Mouse (Mus musculus) limb, embryonic 15.5 days (tissue): ENCODE measurements at regions not wholly inside any gene's neighbourhood (a gene's known extent, or its start where the extent isn't known, plus 50 kb on each side); places are given as distances from the start of the nearest gene placed in this dataset.
A peak's percentile ranks its signal among the peaks of the same experiment; 100 is the strongest.

ENCODE experiments used
- ATAC-seq: fragments of 200-750 bp; cut with Nextera tagmentation; 2 replicates; pipeline ENCODE4 v1.8.0; 2017; ENCODE audit warnings: low read depth, moderate TSS enrichment; ENCODE audit not compliant: insufficient number of reproducible peaks, low FRiP score, low TSS enrichment
- H3K27ac ChIP-seq: fragments of 300-500 bp; sonication (generic); 2 replicates; pipeline ENCODE4 v1.5.1; 2015; ENCODE audit warnings: moderate library complexity, mild to moderate bottlenecking, inconsistent platforms
- H3K27me3 ChIP-seq: fragments of 300-500 bp; sonication (generic); 2 replicates; pipeline ENCODE4 v1.6.1; 2015; ENCODE audit warnings: inconsistent platforms
- H3K36me3 ChIP-seq: fragments of 300-500 bp; sonication (generic); 2 replicates; pipeline ENCODE4 v1.6.1; 2015; ENCODE audit warnings: inconsistent platforms
- H3K4me1 ChIP-seq: fragments of 300-500 bp; sonication (generic); 2 replicates; pipeline ENCODE4 v1.6.1; 2015; ENCODE audit warnings: inconsistent platforms
- H3K4me2 ChIP-seq: fragments of 300-500 bp; sonication (generic); 2 replicates; pipeline ENCODE4 v1.6.1; 2015; ENCODE audit warnings: mild to moderate bottlenecking, inconsistent platforms
- H3K4me3 ChIP-seq: fragments of 300-500 bp; sonication (generic); 2 replicates; pipeline ENCODE4 v1.5.1; 2015; ENCODE audit warnings: mild to moderate bottlenecking, inconsistent platforms
- H3K9ac ChIP-seq: fragments of 300-500 bp; sonication (generic); 2 replicates; pipeline ENCODE4 v1.6.1; 2015; ENCODE audit warnings: inconsistent platforms
- H3K9me3 ChIP-seq: fragments of 300-500 bp; sonication (generic); 2 replicates; pipeline ENCODE4 v1.6.1; 2016; ENCODE audit warnings: inconsistent platforms
- WGBS: fragments of 180-500 bp; shearing (Covaris S2); methylation state at CpG from one replicate; pipeline ENCODE4 v1.1.7; 2015; 5-methylcytosine and 5-hydroxymethylcytosine counted together

- Histone ChIP-seq H3K4me3 (no peak overlapping the region), H3K9ac (no peak overlapping the region), H3K36me3 (no peaks in the 10 kb centered on the region), H3K27ac (no peak overlapping the region), H3K4me1 (peaks cover 34% of the 10 kb centered on the region), H3K9me3 (no peaks in the 10 kb centered on the region), H3K4me2 (no peak overlapping the region), H3K27me3 (no peaks in the 10 kb centered on the region)
- ATAC-seq: no peak
- WGBS: 68% methylated on average over 2 of the region's 2 CpGs
Observed at GRCm38 (mm10) chr5:73851501-73851900, 200.3 kb downstream of the Spata18 start.

GRCm38 (mm10) chr5:73854025-73854773, 203.0 kb downstream of the Spata18 start:
- Histone ChIP-seq H3K4me2 (peak overlapping the region; percentile 32), H3K4me3 (no peak overlapping the region)

GRCm38 (mm10) chr5:73854774-73855371, 203.7 kb downstream of the Spata18 start:
- H3K4me2 ChIP-seq: peak overlapping the region; percentile 32; the same call in 1 of the 2 replicates
- ATAC-seq: no peak

More at GRCm38 (mm10) chr5:73854025-73854773, 203.0 kb downstream of the Spata18 start:
- Histone ChIP-seq H3K9me3 (no peaks in the 10 kb centered on the region), H3K36me3 (no peaks in the 10 kb centered on the region), H3K27me3 (no peaks in the 10 kb centered on the region), H3K4me1 (peaks cover 19% of the 10 kb centered on the region), H3K27ac (peak overlapping the region; percentile 90), H3K9ac (no peak overlapping the region)
- peak; percentile 88 for ATAC-seq
- 28% methylated on average over 22 of the region's 22 CpGs for WGBS

GRCm38 (mm10) chr5:73859320-73859719, 208.1 kb downstream of the Spata18 start:
- H3K9me3 ChIP-seq: no peaks in the 10 kb centered on the region
- no peak for ATAC-seq
- H3K4me2 ChIP-seq: no peak overlapping the region
- no peaks in the 10 kb centered on the region for H3K36me3 ChIP-seq
- no peaks in the 10 kb centered on the region for H3K27me3 ChIP-seq
- peaks cover 10% of the 10 kb centered on the region for H3K4me1 ChIP-seq
- no peak overlapping the region for H3K4me3 ChIP-seq
- WGBS: 83% methylated on average over 1 of the region's 1 CpGs
- no peak overlapping the region for H3K9ac ChIP-seq
- H3K27ac ChIP-seq: no peak overlapping the region

More at GRCm38 (mm10) chr5:73854774-73855371, 203.7 kb downstream of the Spata18 start:
- Histone ChIP-seq H3K27ac (peak overlapping the region; percentile 90), H3K36me3 (no peaks in the 10 kb centered on the region), H3K4me3 (no peak overlapping the region), H3K9ac (no peak overlapping the region), H3K9me3 (no peaks in the 10 kb centered on the region), H3K27me3 (no peaks in the 10 kb centered on the region), H3K4me1 (peaks cover 17% of the 10 kb centered on the region)
- WGBS: 44% methylated on average over 18 of the region's 18 CpGs

GRCm38 (mm10) chr5:73864138-73864761, 204.0 kb downstream of the Usp46 start:
- no peaks in the 10 kb centered on the region for H3K4me1 ChIP-seq
- H3K9me3 ChIP-seq: no peaks in the 10 kb centered on the region
- no peak overlapping the region for H3K4me2 ChIP-seq
- H3K36me3 ChIP-seq: no peaks in the 10 kb centered on the region
- no peaks in the 10 kb centered on the region for H3K27me3 ChIP-seq
- H3K27ac ChIP-seq: no peak overlapping the region
- no peak overlapping the region for H3K9ac ChIP-seq
- no peak for ATAC-seq
- WGBS: 66% methylated on average over 9 of the region's 9 CpGs
- H3K4me3 ChIP-seq: no peak overlapping the region

GRCm38 (mm10) chr5:73872641-73873421, 195.4 kb downstream of the Usp46 start:
- Histone ChIP-seq H3K4me3 (no peak overlapping the region), H3K4me2 (no peak overlapping the region)

GRCm38 (mm10) chr5:73874770-73875169, 193.5 kb downstream of the Usp46 start:
- Histone ChIP-seq H3K9ac (no peak overlapping the region), H3K4me1 (no peaks in the 10 kb centered on the region)
- 86% methylated on average over 1 of the region's 1 CpGs for WGBS

More at GRCm38 (mm10) chr5:73872641-73873421, 195.4 kb downstream of the Usp46 start:
- H3K27me3 ChIP-seq: no peaks in the 10 kb centered on the region
- no peak overlapping the region for H3K27ac ChIP-seq
- H3K36me3 ChIP-seq: no peaks in the 10 kb centered on the region
- no peaks in the 10 kb centered on the region for H3K4me1 ChIP-seq
- no peak overlapping the region for H3K9ac ChIP-seq
- WGBS: 69% methylated on average over 9 of the region's 9 CpGs
- ATAC-seq: no peak
- no peaks in the 10 kb centered on the region for H3K9me3 ChIP-seq

GRCm38 (mm10) chr5:73875847-73876246, 192.4 kb downstream of the Usp46 start:
- no peak for ATAC-seq
- no peaks in the 10 kb centered on the region for H3K9me3 ChIP-seq
- H3K36me3 ChIP-seq: no peaks in the 10 kb centered on the region
- H3K4me1 ChIP-seq: no peaks in the 10 kb centered on the region
- no peak overlapping the region for H3K9ac ChIP-seq
- 53% methylated on average over 3 of the region's 3 CpGs for WGBS
- no peak overlapping the region for H3K4me2 ChIP-seq
- no peaks in the 10 kb centered on the region for H3K27me3 ChIP-seq
- no peak overlapping the region for H3K27ac ChIP-seq
- H3K4me3 ChIP-seq: no peak overlapping the region

More at GRCm38 (mm10) chr5:73874770-73875169, 193.5 kb downstream of the Usp46 start:
- Histone ChIP-seq H3K27ac (no peak overlapping the region), H3K36me3 (no peaks in the 10 kb centered on the region), H3K4me2 (no peak overlapping the region), H3K27me3 (no peaks in the 10 kb centered on the region), H3K4me3 (no peak overlapping the region), H3K9me3 (no peaks in the 10 kb centered on the region)
- no peak for ATAC-seq

- peaks cover 6% of the 10 kb centered on the region for H3K4me1 ChIP-seq
- no peak overlapping the region for H3K27ac ChIP-seq
- H3K9ac ChIP-seq: no peak overlapping the region
- no peaks in the 10 kb centered on the region for H3K36me3 ChIP-seq
- H3K4me2 ChIP-seq: no peak overlapping the region
- no peak overlapping the region for H3K4me3 ChIP-seq
- no peak for ATAC-seq
- no peaks in the 10 kb centered on the region for H3K27me3 ChIP-seq
- 76% methylated on average over 3 of the region's 3 CpGs for WGBS
- no peaks in the 10 kb centered on the region for H3K9me3 ChIP-seq
Observed at GRCm38 (mm10) chr5:73880936-73881335, 187.3 kb downstream of the Usp46 start.

GRCm38 (mm10) chr5:73881941-73882340, 186.3 kb downstream of the Usp46 start:
- no peak overlapping the region for H3K4me2 ChIP-seq
- H3K27ac ChIP-seq: no peak overlapping the region
- no peak for ATAC-seq
- H3K9me3 ChIP-seq: no peaks in the 10 kb centered on the region; the same call in 1 of the 2 replicates
- no peak overlapping the region for H3K4me3 ChIP-seq
- H3K4me1 ChIP-seq: peaks cover 6% of the 10 kb centered on the region
- no peaks in the 10 kb centered on the region for H3K36me3 ChIP-seq
- 23% methylated on average over 5 of the region's 5 CpGs for WGBS
- no peak overlapping the region for H3K9ac ChIP-seq
- H3K27me3 ChIP-seq: no peaks in the 10 kb centered on the region

GRCm38 (mm10) chr5:73884998-73885397, 183.2 kb downstream of the Usp46 start:
- Histone ChIP-seq H3K4me3 (no peak overlapping the region), H3K9me3 (no peaks in the 10 kb centered on the region; the same call in 1 of the 2 replicates), H3K27me3 (no peaks in the 10 kb centered on the region), H3K27ac (no peak overlapping the region), H3K36me3 (no peaks in the 10 kb centered on the region), H3K4me2 (no peak overlapping the region), H3K4me1 (peaks cover 6% of the 10 kb centered on the region), H3K9ac (no peak overlapping the region)
- no peak for ATAC-seq
- 60% methylated on average over 12 of the region's 12 CpGs for WGBS
